Mouse (Mus musculus): ENCODE results near the gene Arl6ip6. TPM values are rescaled to one million over a fixed set of nuclear protein-coding genes. Genes with fewer than 3 reads are reported as not detected.

The Arl6ip6 gene
- polyA plus RNA-seq (2015; fragmentation: Nextera tagmentation; extraction: Ambion mirVana): 32.6 and 40.1 TPM in 2 replicates

GRCm38 (mm10) chr2:53191523-53192220, at the start of gene Arl6ip6:
Gene Arl6ip6 (plus strand): TSS chr2:53191726.
- peaks cover 37% of the 10 kb centered on the region for H3K4me1 ChIP-seq (replicated peaks)
- peak; percentile 79 for ATAC-seq (ENCODE audit: low read depth)
- peak within 1 kb of the TSS; percentile 91 for H3K9ac ChIP-seq
- H3K27me3 ChIP-seq: no peaks in the 10 kb centered on the region
- no peaks in the 10 kb centered on the region for H3K9me3 ChIP-seq (replicated peaks)
- peak within 1 kb of the TSS; percentile 84 for H3K4me3 ChIP-seq (replicated peaks)
- under 1% methylated on average over 80 of the region's 82 CpGs for WGBS (ENCODE audit: insufficient replicate concordance)
- peak within 1 kb of the TSS; percentile 81 for H3K4me2 ChIP-seq
- peaks cover 32% of the 10 kb centered on the region for H3K36me3 ChIP-seq
- peak; percentile 95 for DNase-seq
- H3K27ac ChIP-seq: peak within 1 kb of the TSS; percentile 94

- no peaks in the 10 kb centered on the region for H3K9me3 ChIP-seq (replicated peaks)
- no peak overlapping the region for H3K9ac ChIP-seq
- no peak overlapping the region for H3K4me2 ChIP-seq
- ATAC-seq (ENCODE audit: low read depth): no peak
- no peak for DNase-seq
- no peaks in the 10 kb centered on the region for H3K4me1 ChIP-seq (replicated peaks)
- no peak overlapping the region for H3K4me3 ChIP-seq (replicated peaks)
- peaks cover 46% of the 10 kb centered on the region for H3K36me3 ChIP-seq
- H3K27ac ChIP-seq: no peak overlapping the region
- H3K27me3 ChIP-seq: no peaks in the 10 kb centered on the region
Observed at GRCm38 (mm10) chr2:53146852-53147251, 44.7 kb upstream of the Arl6ip6 start.

- Histone ChIP-seq H3K27ac (no peak overlapping the region), H3K9me3 (replicated peaks) (no peaks in the 10 kb centered on the region), H3K36me3 (peaks cover 31% of the 10 kb centered on the region), H3K27me3 (no peaks in the 10 kb centered on the region), H3K4me2 (no peak overlapping the region), H3K4me1 (replicated peaks) (no peaks in the 10 kb centered on the region), H3K4me3 (replicated peaks) (no peak overlapping the region), H3K9ac (no peak overlapping the region)
- DNase-seq (no peak), ATAC-seq (ENCODE audit: low read depth) (no peak)
Observed at GRCm38 (mm10) chr2:53173966-53174365, 17.6 kb upstream of the Arl6ip6 start.

- Histone ChIP-seq H3K9ac (no peak overlapping the region), H3K27ac (no peak overlapping the region), H3K36me3 (peaks cover 25% of the 10 kb centered on the region), H3K27me3 (no peaks in the 10 kb centered on the region), H3K9me3 (replicated peaks) (no peaks in the 10 kb centered on the region), H3K4me2 (no peak overlapping the region), H3K4me3 (replicated peaks) (no peak overlapping the region), H3K4me1 (replicated peaks) (peaks cover 4% of the 10 kb centered on the region; the same call in 1 of the 2 replicates)
- no peak for DNase-seq
- ATAC-seq (ENCODE audit: low read depth): no peak
- 79% methylated on average over 3 of the region's 3 CpGs for WGBS (ENCODE audit: insufficient replicate concordance)
Observed at GRCm38 (mm10) chr2:53178966-53179365, 12.6 kb upstream of the Arl6ip6 start.

GRCm38 (mm10) chr2:53179876-53180275, 11.7 kb upstream of the Arl6ip6 start:
- H3K9me3 ChIP-seq (replicated peaks): no peaks in the 10 kb centered on the region
- no peak overlapping the region for H3K4me3 ChIP-seq (replicated peaks)
- H3K9ac ChIP-seq: no peak overlapping the region
- H3K4me1 ChIP-seq (replicated peaks): peaks cover 4% of the 10 kb centered on the region; the same call in 1 of the 2 replicates
- no peaks in the 10 kb centered on the region for H3K27me3 ChIP-seq
- DNase-seq (no peak), ATAC-seq (ENCODE audit: low read depth) (no peak)
- no peak overlapping the region for H3K27ac ChIP-seq
- no peak overlapping the region for H3K4me2 ChIP-seq
- H3K36me3 ChIP-seq: peaks cover 18% of the 10 kb centered on the region

GRCm38 (mm10) chr2:53189811-53190210, 1.7 kb upstream of the Arl6ip6 start:
- WGBS (ENCODE audit: insufficient replicate concordance): 70% methylated on average over 3 of the region's 3 CpGs
- no peak overlapping the region for H3K27ac ChIP-seq
- DNase-seq (no peak), ATAC-seq (ENCODE audit: low read depth) (no peak)
- H3K4me1 ChIP-seq (replicated peaks): peaks cover 26% of the 10 kb centered on the region
- H3K27me3 ChIP-seq: no peaks in the 10 kb centered on the region
- peaks cover 16% of the 10 kb centered on the region for H3K36me3 ChIP-seq
- H3K9me3 ChIP-seq (replicated peaks): no peaks in the 10 kb centered on the region
- H3K9ac ChIP-seq: peak overlapping the region; percentile 91
- H3K4me3 ChIP-seq (replicated peaks): peak overlapping the region; percentile 84
- H3K4me2 ChIP-seq: peak overlapping the region; percentile 76

GRCm38 (mm10) chr2:53190684-53191511, 628 bp upstream of the Arl6ip6 start, which contains the start of gene Prpf40a:
Gene Prpf40a (minus strand): TSS chr2:53191284.
- ATAC-seq (ENCODE audit: low read depth): peak; percentile 92
- DNase-seq: peak; percentile 99
- WGBS (ENCODE audit: insufficient replicate concordance): under 1% methylated on average over 52 of the region's 53 CpGs

GRCm38 (mm10) chr2:53192386-53192785, 860 bp downstream of the Arl6ip6 start:
- Histone ChIP-seq H3K36me3 (peaks cover 37% of the 10 kb centered on the region), H3K27ac (peak overlapping the region; percentile 94), H3K4me1 (replicated peaks) (peaks cover 37% of the 10 kb centered on the region), H3K4me2 (peak overlapping the region; percentile 81), H3K9ac (peak overlapping the region; percentile 84), H3K27me3 (no peaks in the 10 kb centered on the region), H3K9me3 (replicated peaks) (no peaks in the 10 kb centered on the region), H3K4me3 (replicated peaks) (peak overlapping the region; percentile 84)
- DNase-seq (no peak), ATAC-seq (ENCODE audit: low read depth) (no peak)
- WGBS (ENCODE audit: insufficient replicate concordance): under 1% methylated on average over 20 of the region's 20 CpGs

More at GRCm38 (mm10) chr2:53190684-53191511, 628 bp upstream of the Arl6ip6 start, which contains the start of gene Prpf40a:
- H3K27me3 ChIP-seq: no peaks in the 10 kb centered on the region
- H3K36me3 ChIP-seq: peaks cover 26% of the 10 kb centered on the region
- no peaks in the 10 kb centered on the region for H3K9me3 ChIP-seq (replicated peaks)
- H3K4me3 ChIP-seq (replicated peaks): peak within 1 kb of the TSS; percentile 84
- peak within 1 kb of the TSS; percentile 94 for H3K27ac ChIP-seq
- peaks cover 32% of the 10 kb centered on the region for H3K4me1 ChIP-seq (replicated peaks)
- H3K4me2 ChIP-seq: peak within 1 kb of the TSS; percentile 81
- H3K9ac ChIP-seq: peak within 1 kb of the TSS; percentile 91

- H3K36me3 ChIP-seq: peaks cover 41% of the 10 kb centered on the region
- H3K4me2 ChIP-seq: no peak overlapping the region
- H3K4me1 ChIP-seq (replicated peaks): peaks cover 21% of the 10 kb centered on the region
- WGBS (ENCODE audit: insufficient replicate concordance): 78% methylated on average over 10 of the region's 10 CpGs
- no peak overlapping the region for H3K27ac ChIP-seq
- no peaks in the 10 kb centered on the region for H3K27me3 ChIP-seq
- no peak for DNase-seq
- H3K9me3 ChIP-seq (replicated peaks): no peaks in the 10 kb centered on the region
- H3K4me3 ChIP-seq (replicated peaks): no peak overlapping the region
- ATAC-seq (ENCODE audit: low read depth): no peak
- H3K9ac ChIP-seq: no peak overlapping the region
Observed at GRCm38 (mm10) chr2:53196431-53196830, 4.9 kb downstream of the Arl6ip6 start.

- Histone ChIP-seq H3K9ac (no peak overlapping the region), H3K9me3 (replicated peaks) (no peaks in the 10 kb centered on the region), H3K4me1 (replicated peaks) (peaks cover 11% of the 10 kb centered on the region; the same call in 1 of the 2 replicates), H3K4me3 (replicated peaks) (no peak overlapping the region), H3K4me2 (no peak overlapping the region), H3K36me3 (peaks cover 46% of the 10 kb centered on the region), H3K27me3 (no peaks in the 10 kb centered on the region), H3K27ac (no peak overlapping the region)
- no peak for ATAC-seq (ENCODE audit: low read depth)
- no peak for DNase-seq
- 94% methylated on average over 1 of the region's 1 CpGs for WGBS (ENCODE audit: insufficient replicate concordance)
Observed at GRCm38 (mm10) chr2:53199203-53199602, 7.7 kb downstream of the Arl6ip6 start.

- H3K4me2 ChIP-seq: no peak overlapping the region
- H3K27me3 ChIP-seq: no peaks in the 10 kb centered on the region
- peaks cover 8% of the 10 kb centered on the region; the same call in 1 of the 2 replicates for H3K4me1 ChIP-seq (replicated peaks)
- no peak for DNase-seq
- H3K27ac ChIP-seq: no peak overlapping the region; the same call in 1 of the 2 replicates
- no peaks in the 10 kb centered on the region for H3K9me3 ChIP-seq (replicated peaks)
- no peak overlapping the region for H3K4me3 ChIP-seq (replicated peaks)
- 82% methylated on average over 4 of the region's 4 CpGs for WGBS (ENCODE audit: insufficient replicate concordance)
- ATAC-seq (ENCODE audit: low read depth): no peak
- no peak overlapping the region for H3K9ac ChIP-seq
- H3K36me3 ChIP-seq: peaks cover 44% of the 10 kb centered on the region
Observed at GRCm38 (mm10) chr2:53200164-53200885, 8.8 kb downstream of the Arl6ip6 start.

Measured in liver, embryonic 13.5 days (tissue).